Mouse (Mus musculus): Measurements from ENCODE around the gene Pnck. TPM values are rescaled to one million over a fixed set of nuclear protein-coding genes. Genes with fewer than 3 reads are reported as not detected.

The Pnck gene
- polyA plus RNA-seq, 1 experiment from 2014 or later = 118 TPM

GRCm38 (mm10) chrX:73626981-73627380, 32.9 kb downstream of the Pnck start:
- DNase-seq (ENCODE audit: low spot score) (no peak), ATAC-seq (no peak)
- no peak overlapping the region for H3K9ac ChIP-seq (ENCODE audit: low read length)
- no peaks in the 10 kb centered on the region for H3K4me1 ChIP-seq (ENCODE audit: control insufficient read depth, insufficient read depth, low read length)
- no peaks in the 10 kb centered on the region for H3K9me3 ChIP-seq (replicated peaks; ENCODE audit: control insufficient read depth, low read length)
- H3K36me3 ChIP-seq (ENCODE audit: control insufficient read depth, insufficient read depth, low read length) = no peaks in the 10 kb centered on the region
- H3K4me2 ChIP-seq (ENCODE audit: low read length) = no peak overlapping the region
- no peaks in the 10 kb centered on the region for H3K27me3 ChIP-seq (replicated peaks; ENCODE audit: control insufficient read depth, insufficient read depth, low read length)
- H3K27ac ChIP-seq (ENCODE audit: low read depth, low read length) = no peak overlapping the region
- H3K4me3 ChIP-seq (ENCODE audit: low read depth, low read length) = no peak overlapping the region

DNA sequence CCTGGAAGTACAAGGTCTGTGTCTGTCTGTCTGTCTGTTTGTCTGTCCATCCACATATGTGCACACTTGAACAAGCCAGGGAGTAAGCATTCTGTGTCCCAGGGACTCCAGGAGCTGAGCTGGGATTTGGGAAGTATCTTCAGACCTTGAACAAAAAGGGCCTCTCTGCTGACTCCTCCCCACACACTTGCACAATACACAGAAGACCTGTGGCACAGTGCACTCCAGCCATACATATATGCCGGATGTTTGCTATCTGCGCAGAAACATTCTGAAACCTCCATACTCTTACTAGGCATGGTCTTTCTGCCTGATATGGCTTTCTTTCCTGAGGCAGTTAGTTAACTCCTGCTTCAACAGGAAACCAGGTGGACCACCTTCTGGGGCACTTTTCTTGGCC, 40.0 kb downstream of the Pnck start:
- Histone ChIP-seq H3K36me3 (ENCODE audit: control insufficient read depth, insufficient read depth, low read length) (no peaks in the 10 kb centered on the region), H3K27me3 (replicated peaks; ENCODE audit: control insufficient read depth, insufficient read depth, low read length) (no peaks in the 10 kb centered on the region), H3K9ac (ENCODE audit: low read length) (no peak overlapping the region), H3K4me2 (ENCODE audit: low read length) (no peak overlapping the region), H3K27ac (ENCODE audit: low read depth, low read length) (no peak overlapping the region), H3K9me3 (replicated peaks; ENCODE audit: control insufficient read depth, low read length) (no peaks in the 10 kb centered on the region), H3K4me3 (ENCODE audit: low read depth, low read length) (no peak overlapping the region), H3K4me1 (ENCODE audit: control insufficient read depth, insufficient read depth, low read length) (no peaks in the 10 kb centered on the region)
- DNase-seq (ENCODE audit: low spot score) (no peak), ATAC-seq (no peak)
- 89% methylated on average over 2 of the region's 2 CpGs for WGBS

GRCm38 (mm10) chrX:73619401-73619800, 40.5 kb downstream of the Pnck start:
- Histone ChIP-seq H3K27ac (ENCODE audit: low read depth, low read length) (no peak overlapping the region), H3K4me3 (ENCODE audit: low read depth, low read length) (no peak overlapping the region), H3K36me3 (ENCODE audit: control insufficient read depth, insufficient read depth, low read length) (no peaks in the 10 kb centered on the region), H3K4me1 (ENCODE audit: control insufficient read depth, insufficient read depth, low read length) (no peaks in the 10 kb centered on the region), H3K4me2 (ENCODE audit: low read length) (no peak overlapping the region), H3K27me3 (replicated peaks; ENCODE audit: control insufficient read depth, insufficient read depth, low read length) (no peaks in the 10 kb centered on the region), H3K9ac (ENCODE audit: low read length) (no peak overlapping the region), H3K9me3 (replicated peaks; ENCODE audit: control insufficient read depth, low read length) (no peaks in the 10 kb centered on the region)
- DNase-seq (ENCODE audit: low spot score) = no peak
- no peak for ATAC-seq

DNA sequence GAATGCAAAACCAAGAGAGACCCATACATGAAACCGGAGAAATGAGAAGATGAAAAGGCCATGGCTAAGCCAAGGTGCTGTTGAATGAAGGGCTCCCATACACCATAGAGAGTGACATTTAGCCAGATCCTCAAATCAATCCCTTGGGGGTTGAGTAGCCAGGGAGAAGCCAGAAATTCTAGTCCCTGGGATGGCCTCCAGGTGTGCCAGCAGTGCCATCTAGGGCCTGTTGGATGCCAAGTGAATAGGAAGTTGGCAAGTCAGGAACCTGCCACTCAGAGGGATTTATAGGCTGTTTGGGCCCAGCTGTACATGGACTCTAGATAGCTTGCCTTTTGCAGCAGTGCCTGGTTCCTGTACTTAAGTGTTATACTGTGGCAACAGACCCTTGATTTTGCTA, 44.0 kb downstream of the Pnck start:
- ATAC-seq (no peak), DNase-seq (ENCODE audit: low spot score) (no peak)
- WGBS = 88% methylated on average over 1 of the region's 1 CpGs
- Histone ChIP-seq H3K27ac (ENCODE audit: low read depth, low read length) (no peak overlapping the region), H3K9ac (ENCODE audit: low read length) (no peak overlapping the region), H3K4me1 (ENCODE audit: control insufficient read depth, insufficient read depth, low read length) (no peaks in the 10 kb centered on the region), H3K4me3 (ENCODE audit: low read depth, low read length) (no peak overlapping the region), H3K27me3 (replicated peaks; ENCODE audit: control insufficient read depth, insufficient read depth, low read length) (no peaks in the 10 kb centered on the region), H3K9me3 (replicated peaks; ENCODE audit: control insufficient read depth, low read length) (no peaks in the 10 kb centered on the region), H3K36me3 (ENCODE audit: control insufficient read depth, insufficient read depth, low read length) (no peaks in the 10 kb centered on the region), H3K4me2 (ENCODE audit: low read length) (no peak overlapping the region)

DNA sequence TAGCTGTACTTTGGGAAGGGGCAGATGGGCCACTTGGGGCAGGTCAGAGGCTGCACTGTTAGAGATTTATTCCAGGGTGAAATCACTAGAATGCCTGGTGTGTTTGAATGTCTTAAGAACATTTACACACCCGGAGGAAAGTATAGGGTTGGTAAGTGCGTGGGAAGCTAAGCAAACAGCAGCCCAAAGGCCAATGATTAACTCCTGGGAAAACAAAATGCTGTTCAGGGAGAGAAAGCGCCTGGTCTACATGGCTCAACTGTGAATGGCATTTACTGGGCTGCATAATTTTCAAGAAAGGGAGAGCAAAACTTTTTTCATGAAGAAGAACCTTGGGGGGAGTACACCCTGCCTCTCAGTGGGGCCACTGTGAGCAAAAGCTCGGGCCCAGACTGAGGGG, 46.3 kb downstream of the Pnck start:
- DNase-seq (ENCODE audit: low spot score) (no peak), ATAC-seq (no peak)
- no peaks in the 10 kb centered on the region for H3K4me1 ChIP-seq (ENCODE audit: control insufficient read depth, insufficient read depth, low read length)
- H3K27me3 ChIP-seq (replicated peaks; ENCODE audit: control insufficient read depth, insufficient read depth, low read length) = no peaks in the 10 kb centered on the region
- no peak overlapping the region for H3K4me2 ChIP-seq (ENCODE audit: low read length)
- no peaks in the 10 kb centered on the region for H3K36me3 ChIP-seq (ENCODE audit: control insufficient read depth, insufficient read depth, low read length)
- H3K27ac ChIP-seq (ENCODE audit: low read depth, low read length) = no peak overlapping the region
- no peaks in the 10 kb centered on the region for H3K9me3 ChIP-seq (replicated peaks; ENCODE audit: control insufficient read depth, low read length)
- WGBS = 59% methylated on average over 4 of the region's 4 CpGs
- no peak overlapping the region for H3K9ac ChIP-seq (ENCODE audit: low read length)
- H3K4me3 ChIP-seq (ENCODE audit: low read depth, low read length) = no peak overlapping the region

Other genes starting within 250 kb of the Pnck start
- 0.39 and 0.48 TPM in 2 replicates for gene Zfp92, start 249.0 kb downstream of the Pnck start, polyA plus RNA-seq (2014; fragmentation: Nextera tagmentation; extraction: Ambion mirVana)
- gene Trex2, start 224.8 kb downstream of the Pnck start, polyA plus RNA-seq (2014; fragmentation: Nextera tagmentation; extraction: Ambion mirVana) = not detected in 2 replicates
- gene Haus7, start 201.1 kb downstream of the Pnck start, polyA plus RNA-seq (2014; fragmentation: Nextera tagmentation; extraction: Ambion mirVana) = 64.2 TPM in 2 replicates
- 15.5 and 18.0 TPM in 2 replicates for gene Bgn, start 176.5 kb downstream of the Pnck start, polyA plus RNA-seq (2014; fragmentation: Nextera tagmentation; extraction: Ambion mirVana)
- gene Atp2b3, start 157.0 kb downstream of the Pnck start, polyA plus RNA-seq (2014; fragmentation: Nextera tagmentation; extraction: Ambion mirVana) = 2.1 and 3.8 TPM in 2 replicates
- 0.22 and 0.27 TPM in 2 replicates for gene Dusp9, start 20.7 kb downstream of the Pnck start, polyA plus RNA-seq (2014; fragmentation: Nextera tagmentation; extraction: Ambion mirVana)
- gene Slc6a8, start 13.0 kb upstream of the Pnck start, polyA plus RNA-seq (2014; fragmentation: Nextera tagmentation; extraction: Ambion mirVana) = 6.2 and 6.8 TPM in 2 replicates
- 113 and 119 TPM in 2 replicates for gene Bcap31, start 56.1 kb upstream of the Pnck start, polyA plus RNA-seq (2014; fragmentation: Nextera tagmentation; extraction: Ambion mirVana)
- gene Abcd1, start 56.5 kb upstream of the Pnck start, polyA plus RNA-seq (2014; fragmentation: Nextera tagmentation; extraction: Ambion mirVana) = 7.3 and 9.1 TPM in 2 replicates
- 0.08 and 0.11 TPM in 2 replicates for gene Plxnb3, start 97.0 kb upstream of the Pnck start, polyA plus RNA-seq (2014; fragmentation: Nextera tagmentation; extraction: Ambion mirVana)
- 1.1 and 1.8 TPM in 2 replicates for gene Srpk3, start 114.3 kb upstream of the Pnck start, polyA plus RNA-seq (2014; fragmentation: Nextera tagmentation; extraction: Ambion mirVana)
- 253 and 290 TPM in 2 replicates for gene Idh3g, start 126.8 kb upstream of the Pnck start, polyA plus RNA-seq (2014; fragmentation: Nextera tagmentation; extraction: Ambion mirVana)
- 148 and 189 TPM in 2 replicates for gene Ssr4, start 126.9 kb upstream of the Pnck start, polyA plus RNA-seq (2014; fragmentation: Nextera tagmentation; extraction: Ambion mirVana)
- gene Pdzd4, start 164.9 kb upstream of the Pnck start, polyA plus RNA-seq (2014; fragmentation: Nextera tagmentation; extraction: Ambion mirVana) = 5.4 and 8.0 TPM in 2 replicates
- 0.26 TPM in 1 of 2 replicates, not detected in the other for gene Avpr2, start 232.0 kb upstream of the Pnck start, polyA plus RNA-seq (2014; fragmentation: Nextera tagmentation; extraction: Ambion mirVana)
- 53.6 and 77.2 TPM in 2 replicates for gene L1cam, start 236.0 kb upstream of the Pnck start, polyA plus RNA-seq (2014; fragmentation: Nextera tagmentation; extraction: Ambion mirVana)

Data from forebrain, embryonic 14.5 days (tissue).